Mouse (Mus musculus) heart, postnatal 0 days (tissue): ENCODE measurements at regions not wholly inside any gene's neighbourhood (a gene's known extent, or its start where the extent isn't known, plus 50 kb on each side); places are given as distances from the start of the nearest gene placed in this dataset.

Experiments
- ATAC-seq: fragments of 200-750 bp; cut with Nextera tagmentation; 2 replicates; pipeline ENCODE4 v1.8.0; 2017; ENCODE audit warnings: low read depth, moderate number of reproducible peaks, moderate library complexity; ENCODE audit not compliant: insufficient read depth
- DNase-seq: peaks from one replicate; pipeline ENCODE4 v3.0.0-alpha.2; 2016; ENCODE audit warnings: low spot score
- H3K27ac ChIP-seq: fragments of 300-500 bp; sonication (generic); 2 replicates; pipeline ENCODE4 v1.5.1; 2014; ENCODE audit warnings: low read depth, mild to moderate bottlenecking
- H3K27me3 ChIP-seq: fragments of 300-500 bp; sonication (generic); 2 replicates; pipeline ENCODE4 v1.6.1; 2014; ENCODE audit warnings: low read length, mixed read lengths; ENCODE audit not compliant: control insufficient read depth, insufficient read depth
- H3K36me3 ChIP-seq: fragments of 300-500 bp; sonication (generic); replicated peaks from 2 replicates; pipeline ENCODE4 v1.6.1; 2014; ENCODE audit warnings: low read length, mixed read lengths; ENCODE audit not compliant: control insufficient read depth, insufficient read depth
- H3K4me1 ChIP-seq: fragments of 300-500 bp; sonication (generic); 2 replicates; pipeline ENCODE4 v1.6.1; 2014; ENCODE audit warnings: antibody characterized with exemption; ENCODE audit not compliant: control insufficient read depth, insufficient read depth
- H3K4me2 ChIP-seq: fragments of 300-500 bp; sonication (generic); 2 replicates; pipeline ENCODE4 v1.6.1; 2014; ENCODE audit warnings: low read depth, mild to moderate bottlenecking, low read length, moderate library complexity
- H3K4me3 ChIP-seq: fragments of 300-500 bp; sonication (generic); 2 replicates; pipeline ENCODE4 v1.5.1; 2014; ENCODE audit warnings: low read depth, low read length
- H3K9ac ChIP-seq: fragments of 300-500 bp; sonication (generic); replicated peaks from 2 replicates; pipeline ENCODE4 v1.6.1; 2014; ENCODE audit warnings: low read depth, low read length, mixed read lengths
- H3K9me3 ChIP-seq: fragments of 300-500 bp; sonication (generic); replicated peaks from 2 replicates; pipeline ENCODE4 v1.6.1; 2016; ENCODE audit warnings: low read length; ENCODE audit not compliant: control insufficient read depth
- CTCF ChIP-seq: IDR thresholded peaks from 2 replicates; pipeline ENCODE4 v1.5.1; 2016; ENCODE audit warnings: antibody characterized with exemption, control low read depth, low read depth
- EP300 ChIP-seq: IDR thresholded peaks from 2 replicates; pipeline ENCODE4 v1.6.1; 2016; ENCODE audit warnings: antibody characterized with exemption, low read depth
- WGBS: fragments of 180-500 bp; shearing (Covaris S2); extraction: QIAGEN DNeasy Blood & Tissue Kit; methylation state at CpG from one replicate; pipeline ENCODE4 v1.1.7; 2014; 5-methylcytosine and 5-hydroxymethylcytosine counted together

GRCm38 (mm10) chr2:12049972-12050371, 251.8 kb downstream of the Itga8 start:
- Histone ChIP-seq H3K27me3 (no peaks in the 10 kb centered on the region), H3K4me1 (peaks cover 6% of the 10 kb centered on the region), H3K9me3 (no peaks in the 10 kb centered on the region), H3K27ac (no peak overlapping the region), H3K4me3 (no peak overlapping the region), H3K4me2 (no peak overlapping the region), H3K36me3 (no peaks in the 10 kb centered on the region), H3K9ac (no peak overlapping the region)
- peak; percentile 46 for TF ChIP-seq CTCF
- TF ChIP-seq EP300: no peak
- peak; percentile 19 for DNase-seq
- no peak for ATAC-seq

DNA sequence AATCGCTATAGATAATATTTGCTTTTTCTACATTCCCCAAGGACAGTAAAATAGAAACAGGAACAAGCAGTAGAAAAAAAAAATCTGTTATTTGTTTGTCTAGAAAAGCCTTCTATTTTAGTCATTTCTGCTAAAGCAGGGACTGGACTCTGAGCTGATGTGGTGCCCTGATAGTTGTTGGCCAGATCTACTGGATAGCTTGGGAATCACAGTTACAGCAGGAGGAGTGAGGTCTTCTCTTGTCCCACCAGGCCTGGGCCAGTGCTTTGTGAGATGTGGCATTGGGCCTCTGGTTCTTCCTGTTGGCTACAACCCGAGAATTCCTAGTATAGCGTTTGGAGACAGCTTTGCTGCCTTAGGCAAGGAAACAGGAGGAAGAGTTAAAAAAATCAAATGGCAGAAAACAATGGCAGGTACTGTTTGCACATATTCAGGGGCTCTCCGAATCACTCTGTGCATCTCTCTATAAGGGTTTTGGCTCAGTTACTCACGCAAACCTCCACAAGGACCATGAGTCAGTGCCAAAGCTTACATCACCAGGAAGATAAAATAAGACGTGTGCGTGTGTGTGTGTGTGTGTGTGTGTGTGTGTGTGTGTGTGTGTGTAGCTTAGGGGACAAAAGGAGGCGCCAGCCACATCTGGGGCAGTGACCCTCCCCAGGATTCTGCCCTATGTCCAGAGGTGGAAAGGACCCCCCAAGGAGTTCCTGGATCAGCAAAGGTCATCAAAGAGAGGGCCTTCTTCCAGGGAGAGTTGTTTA, 248.1 kb downstream of the Itga8 start:
- DNase-seq (peak; percentile 24), ATAC-seq (peak; percentile 57; the same call in 1 of the 2 replicates)
- Histone ChIP-seq H3K27ac (peak overlapping the region; percentile 76), H3K36me3 (no peaks in the 10 kb centered on the region), H3K9ac (no peak overlapping the region), H3K4me3 (no peak overlapping the region), H3K9me3 (no peaks in the 10 kb centered on the region), H3K27me3 (no peaks in the 10 kb centered on the region), H3K4me2 (no peak overlapping the region), H3K4me1 (peaks cover 6% of the 10 kb centered on the region)
- TF ChIP-seq CTCF (no peak), EP300 (no peak)
- WGBS: 36% methylated on average over 8 of the region's 8 CpGs

DNA sequence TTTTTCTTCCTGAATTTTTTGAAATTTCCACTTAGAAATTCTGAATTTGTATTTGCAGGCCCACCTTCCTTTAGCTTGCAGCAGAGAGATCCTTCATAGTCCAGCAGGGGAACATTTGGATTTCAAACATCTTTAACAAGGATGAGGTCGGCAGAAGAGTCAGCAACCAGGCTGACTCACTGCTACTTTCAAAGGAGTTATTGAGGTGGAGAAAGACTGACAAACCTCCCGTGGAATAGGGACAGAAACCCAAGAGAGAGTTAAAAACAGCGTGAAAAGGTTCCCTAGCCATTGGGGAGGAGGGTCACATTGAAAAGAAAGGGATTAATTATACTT, 247.6 kb downstream of the Itga8 start:
- ATAC-seq (no peak), DNase-seq (no peak)
- Histone ChIP-seq H3K4me2 (no peak overlapping the region), H3K27ac (peak overlapping the region; percentile 76; the same call in 1 of the 2 replicates), H3K4me3 (no peak overlapping the region), H3K9ac (no peak overlapping the region), H3K4me1 (peaks cover 4% of the 10 kb centered on the region), H3K9me3 (no peaks in the 10 kb centered on the region), H3K36me3 (no peaks in the 10 kb centered on the region), H3K27me3 (no peaks in the 10 kb centered on the region)
- TF ChIP-seq EP300 (no peak), CTCF (no peak)
- WGBS: 40% methylated on average over 3 of the region's 3 CpGs
